Mouse (Mus musculus) MEL-GATA-1-ER (cell line): ENCODE data around the gene Psma6.
"Not testable (repeated sequence)": the region's sequence is repeated elsewhere in the genome, so short reads cannot be mapped to it uniquely, and the experiment has no call there.

Source experiments
- DNase-seq: peaks from one replicate; pipeline ENCODE4 v3.0.0-alpha.2; 2012; ENCODE audit warnings: low read depth; ENCODE audit errors: extremely low read depth

The Psma6 gene

DNA sequence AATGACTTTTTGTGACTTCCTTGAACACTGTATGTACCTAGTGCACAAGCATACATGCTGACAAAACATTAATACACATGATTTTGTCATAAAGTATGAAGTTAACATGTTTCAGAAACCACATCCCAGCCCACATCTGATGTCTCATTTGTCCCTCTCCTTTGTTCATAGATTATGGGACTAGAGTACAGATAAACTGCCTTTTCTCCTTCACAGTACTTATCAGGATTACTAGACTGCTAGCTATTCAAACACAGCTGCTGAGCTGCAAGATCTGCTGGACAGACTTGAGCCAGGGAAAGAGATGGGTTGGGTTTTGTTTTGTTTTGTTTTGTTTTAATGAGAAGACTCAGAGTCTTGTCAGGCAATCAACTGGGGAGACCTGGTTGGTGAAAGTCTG, 8.1 kb downstream of the Psma6 start:
- no peak for DNase-seq

DNA sequence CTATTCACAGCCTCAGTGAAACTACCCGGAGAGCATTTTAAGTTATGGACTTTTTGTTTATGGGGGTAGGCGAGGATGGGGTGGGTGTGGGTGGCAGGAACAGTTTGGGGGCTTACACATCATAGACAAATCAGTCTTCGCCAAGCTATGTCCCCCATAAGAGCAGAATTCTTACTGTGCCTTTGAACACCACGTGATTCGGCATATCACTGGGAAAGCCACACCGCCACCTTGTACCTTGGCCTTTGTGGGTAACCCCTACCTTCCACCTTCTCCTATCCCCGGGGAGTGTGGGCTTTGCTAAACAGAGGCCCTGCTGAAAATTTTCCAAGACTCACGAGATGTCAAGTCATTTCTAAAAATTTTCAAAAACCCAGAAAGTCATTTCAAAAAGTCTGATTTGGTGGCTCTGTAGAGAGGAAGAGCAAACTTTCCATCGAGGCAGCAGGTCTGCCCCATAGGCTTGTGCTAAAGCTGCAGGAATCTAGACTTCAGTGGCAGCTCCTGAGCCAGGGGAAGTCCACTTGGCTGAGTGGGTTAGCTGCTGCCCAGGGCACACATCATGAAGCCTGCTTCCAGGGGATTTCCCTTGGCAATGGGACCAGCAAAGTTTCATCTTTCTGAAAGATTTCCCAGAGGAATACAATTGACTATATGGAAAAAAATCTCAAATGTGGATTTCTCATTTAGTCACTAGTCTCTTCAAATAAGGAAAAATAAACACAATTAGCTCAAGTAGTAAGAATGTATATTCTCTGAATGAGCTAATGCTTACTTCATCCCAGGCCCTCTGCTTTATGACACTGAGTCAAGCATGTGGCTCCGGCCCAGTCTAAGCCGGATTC, 8.9 kb downstream of the Psma6 start:
- DNase-seq, result no peak

DNA sequence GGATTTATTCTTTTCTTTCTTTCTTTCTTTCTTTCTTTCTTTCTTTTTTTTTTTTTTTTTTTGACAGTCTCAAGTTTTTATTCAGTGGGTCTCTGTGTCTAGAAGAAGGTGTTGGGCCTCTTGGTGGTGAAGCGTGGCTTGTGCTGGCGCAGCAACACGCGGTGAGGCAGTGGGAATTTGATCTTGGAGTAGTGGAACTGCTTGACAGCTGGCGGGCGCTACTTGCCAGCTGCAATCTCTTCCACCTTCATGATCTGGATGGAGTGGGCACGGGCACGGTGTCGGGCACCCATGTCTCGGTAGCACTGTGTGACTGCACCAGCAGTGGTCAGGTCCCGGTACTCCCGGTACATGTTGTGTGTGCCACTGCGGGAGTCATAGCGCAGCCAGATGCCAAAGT, 11.6 kb downstream of the Psma6 start:
- DNase-seq, result not testable (repeated sequence)

DNA sequence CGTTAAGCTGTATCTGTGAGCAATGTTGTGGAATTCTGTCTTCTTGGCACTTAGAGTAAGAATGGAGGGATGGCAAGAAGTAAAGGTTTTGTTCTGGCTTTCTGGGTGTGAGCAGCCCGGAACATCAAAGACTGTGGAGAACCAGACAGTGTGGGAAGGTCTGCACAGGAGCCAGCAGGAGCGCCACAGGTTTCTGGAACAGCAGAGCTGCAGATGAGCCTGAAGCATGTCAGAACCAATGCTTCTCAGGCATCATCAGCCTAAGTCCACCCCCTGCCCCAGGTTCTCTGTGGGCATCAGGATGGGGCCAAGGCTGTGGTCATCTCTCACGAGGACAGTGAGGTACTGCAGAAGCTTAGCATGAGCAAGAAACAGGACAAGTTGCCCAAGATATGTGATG, 12.5 kb downstream of the Psma6 start:
- no peak for DNase-seq

DNA sequence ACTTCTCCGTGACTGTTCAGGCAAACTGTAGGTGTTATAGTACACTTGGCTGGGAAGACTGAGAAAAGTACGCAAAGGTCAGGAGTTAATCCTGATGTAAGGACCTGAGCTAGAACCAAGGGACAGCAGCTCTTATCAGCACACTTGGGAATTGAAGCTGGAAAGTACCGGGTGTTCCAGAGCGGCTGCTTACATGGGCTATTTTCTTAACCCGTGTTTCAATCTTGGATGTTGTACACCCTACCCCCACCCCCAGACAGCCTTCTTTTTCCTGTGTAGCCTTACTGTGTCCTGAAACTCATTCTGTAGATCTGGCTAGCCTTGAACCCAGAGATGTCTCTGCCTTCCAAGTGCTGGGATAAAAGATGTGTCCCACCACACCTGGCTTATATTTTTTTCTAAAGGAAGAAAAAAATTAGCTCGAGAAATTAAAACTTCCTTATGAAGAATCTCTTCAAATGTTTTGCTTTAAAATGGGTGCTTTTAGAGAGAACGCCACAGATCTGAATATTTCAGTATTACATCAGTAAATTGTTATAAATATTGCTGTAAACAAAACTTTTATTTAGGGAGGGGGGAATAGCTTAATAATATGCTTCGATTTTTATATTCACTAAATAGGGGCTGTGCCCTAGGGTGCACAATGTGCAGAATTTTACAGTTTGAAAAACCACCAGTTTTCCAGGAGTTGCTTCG, 13.7 kb downstream of the Psma6 start:
- no peak for DNase-seq

DNA sequence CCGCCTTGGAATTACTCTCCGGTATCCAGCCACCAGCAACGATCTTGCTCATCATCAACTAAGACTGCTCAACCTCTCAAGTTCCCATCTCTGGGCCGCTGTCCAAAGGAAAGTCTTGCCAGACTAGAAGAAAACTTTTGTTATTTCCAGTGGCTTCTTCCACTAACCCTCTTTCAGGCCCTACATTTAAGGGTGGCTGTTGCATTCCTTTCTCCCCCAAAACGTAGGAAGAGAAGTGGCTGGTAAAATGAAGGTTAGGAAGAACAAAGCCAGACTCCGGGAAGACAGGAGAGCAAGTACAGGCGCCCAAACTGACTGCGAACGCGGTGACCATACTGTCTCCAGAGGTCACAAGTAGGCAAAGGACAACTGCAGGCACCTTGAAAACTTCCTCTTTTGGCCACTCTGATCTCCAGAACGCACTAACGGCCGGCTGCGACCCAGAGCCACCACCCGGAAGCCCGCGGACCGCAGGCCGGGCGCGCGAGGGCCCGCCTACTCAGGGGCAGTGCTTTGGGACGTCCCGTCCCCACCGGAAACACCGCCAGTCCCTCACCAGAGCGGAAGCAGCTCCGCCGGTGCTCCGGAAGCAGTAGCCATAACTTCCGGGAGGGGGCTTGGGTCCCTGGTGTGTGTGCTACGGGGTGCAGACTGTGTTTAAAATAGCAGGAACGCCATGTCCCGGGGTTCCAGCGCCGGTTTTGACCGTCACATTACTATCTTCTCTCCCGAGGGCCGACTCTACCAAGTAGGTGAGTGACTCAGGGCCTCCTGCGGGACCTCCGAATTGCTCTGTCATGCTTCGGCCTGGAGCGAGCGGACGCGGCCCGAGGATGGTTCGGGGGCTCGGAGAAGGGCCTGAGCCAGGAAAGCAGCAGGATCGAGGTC, 14.5 kb downstream of the Psma6 start:
- peak; percentile 86 for DNase-seq

DNA sequence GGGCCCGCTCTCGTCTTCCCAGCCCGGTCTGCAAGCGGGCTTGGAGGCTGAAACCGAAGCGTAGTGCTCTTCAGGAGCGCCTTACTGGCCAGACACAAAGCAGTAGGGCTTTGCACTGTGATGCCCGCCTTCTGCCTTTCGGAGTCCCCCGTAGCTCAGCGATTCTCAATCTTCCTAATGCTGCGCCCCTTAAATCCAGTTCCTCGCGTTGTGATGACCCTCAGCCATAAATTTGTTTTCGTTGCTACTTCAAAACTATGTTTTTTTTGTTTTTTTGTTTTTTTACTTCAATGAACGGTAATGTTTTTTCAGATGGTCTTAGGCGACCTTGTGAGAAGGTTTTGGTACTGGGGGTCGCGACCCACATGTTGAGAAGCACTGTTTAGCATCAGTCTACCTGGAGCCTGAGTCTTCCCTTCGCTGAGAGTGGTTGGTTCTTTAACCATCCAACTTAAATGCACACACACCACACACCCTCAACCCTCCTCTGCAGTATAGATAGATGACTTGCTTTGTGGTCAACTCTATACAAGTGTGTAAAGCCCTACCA, 15.2 kb downstream of the Psma6 start:
- no peak for DNase-seq

DNA sequence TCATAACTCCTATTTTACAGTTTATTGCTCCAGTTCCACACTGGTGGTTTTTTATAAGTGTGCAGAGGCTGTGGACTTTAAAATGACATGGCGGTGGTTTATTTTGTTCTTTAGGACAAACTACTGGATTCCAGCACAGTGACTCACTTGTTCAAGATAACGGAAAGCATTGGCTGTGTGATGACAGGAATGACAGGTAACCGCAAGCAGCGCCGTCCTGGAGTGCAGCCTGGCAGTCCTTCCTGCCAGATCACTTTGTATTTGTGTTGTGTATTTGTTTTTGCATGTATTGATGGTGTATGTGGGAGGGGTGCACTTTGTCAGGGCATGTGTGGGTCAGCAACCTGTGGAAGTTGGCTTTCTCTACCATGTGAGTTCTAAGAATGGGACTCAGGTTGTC, 23.9 kb downstream of the Psma6 start:
- no peak for DNase-seq

DNA sequence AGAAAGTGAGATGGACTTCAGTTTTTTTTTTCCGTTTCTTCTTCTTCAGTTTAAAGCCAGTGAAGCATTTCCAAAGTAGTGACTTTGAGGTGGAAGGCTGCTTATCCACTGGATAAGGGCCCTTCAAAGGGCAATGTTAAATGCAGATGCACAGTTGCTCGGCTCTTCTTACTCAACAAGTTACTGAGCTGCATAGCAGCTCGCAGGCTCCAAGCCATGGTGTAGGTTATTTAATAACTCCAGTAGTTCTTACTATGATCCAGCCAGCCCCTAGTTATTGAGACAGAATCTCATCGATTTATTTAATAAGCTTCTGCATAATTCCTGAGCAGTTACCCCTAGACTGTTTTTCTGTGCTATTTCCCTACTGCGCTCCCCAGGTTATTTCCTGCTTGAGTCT, 31.2 kb downstream of the Psma6 start:
- no peak for DNase-seq

DNA sequence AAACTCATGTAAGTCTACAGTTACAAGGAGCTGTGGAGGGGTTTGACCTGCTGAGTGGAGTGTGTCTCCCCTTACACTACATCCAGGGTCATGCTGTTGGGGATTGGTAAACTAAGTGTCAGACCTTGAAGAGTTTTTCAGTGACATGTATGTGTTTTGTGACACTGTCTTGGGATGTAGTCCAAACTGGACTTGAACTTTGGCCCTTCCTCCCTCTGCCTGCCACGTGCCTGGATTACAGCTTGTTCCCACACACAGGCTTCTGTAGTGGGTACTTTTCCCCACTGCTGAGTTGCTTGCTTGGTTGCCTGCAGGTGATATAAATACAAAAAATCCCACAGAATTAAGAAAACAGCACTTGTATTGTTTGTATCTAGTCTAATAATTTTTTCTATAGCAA, 31.7 kb downstream of the Psma6 start:
- DNase-seq, result no peak

DNA sequence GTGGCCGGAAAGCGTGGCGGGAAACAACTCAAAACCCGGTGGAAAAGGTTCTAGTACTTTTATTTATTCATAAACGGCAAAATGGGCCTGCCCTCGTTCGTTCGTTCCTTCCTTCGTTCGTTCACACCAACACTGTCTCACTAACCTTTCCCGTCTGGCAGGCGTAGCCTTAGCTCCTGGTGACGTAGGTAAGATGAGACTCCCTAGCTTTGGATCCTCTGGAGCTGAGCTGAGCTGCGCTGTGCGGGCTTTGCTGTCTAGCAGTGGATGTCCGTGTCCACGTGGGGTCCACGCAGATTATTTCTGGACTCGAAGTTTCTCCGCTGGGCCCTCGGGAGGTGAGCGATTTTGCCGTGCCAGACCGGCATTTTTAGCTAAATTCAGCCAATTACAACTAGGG, 36.2 kb downstream of the Psma6 start:
- no peak for DNase-seq

DNA sequence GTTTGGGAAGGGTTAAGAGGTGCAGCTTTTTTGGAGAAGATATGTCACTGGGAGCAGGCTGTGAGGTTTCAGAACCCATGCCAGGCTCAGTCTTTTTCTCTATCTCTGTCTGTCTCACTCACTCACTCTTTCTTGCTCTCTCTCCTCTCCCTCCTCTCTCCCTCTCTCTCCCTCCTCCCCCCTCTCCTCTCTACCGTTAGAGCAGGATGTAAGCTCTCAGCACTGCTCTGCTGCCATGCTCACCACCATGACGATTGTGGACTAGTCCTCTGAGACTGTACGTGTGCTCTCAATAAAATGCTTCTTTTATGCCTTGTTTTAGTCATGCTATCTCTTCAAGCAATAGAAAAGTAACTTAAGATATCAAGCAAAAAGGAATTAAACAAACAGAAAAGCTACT, 38.0 kb downstream of the Psma6 start:
- no peak for DNase-seq

DNA sequence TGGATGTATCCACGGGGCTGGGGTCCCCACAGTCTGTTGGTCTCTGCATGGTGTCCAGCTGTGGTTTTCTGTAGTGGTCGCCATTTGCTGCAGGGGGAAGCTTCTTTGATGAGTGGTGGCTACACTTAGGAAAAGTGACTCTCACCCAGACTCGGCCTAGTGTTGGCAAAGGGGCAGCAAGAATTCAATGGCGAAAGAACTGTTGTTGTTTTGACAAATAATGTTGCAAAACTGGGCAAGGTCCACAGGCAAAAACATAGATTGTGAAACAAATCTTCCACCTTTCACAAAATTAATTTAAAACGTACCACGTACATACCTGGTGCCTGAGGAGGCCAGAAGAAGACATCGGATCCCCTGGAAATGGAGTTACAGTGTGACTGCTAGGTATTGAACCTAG, 42.3 kb downstream of the Psma6 start:
- DNase-seq, result no peak

DNA sequence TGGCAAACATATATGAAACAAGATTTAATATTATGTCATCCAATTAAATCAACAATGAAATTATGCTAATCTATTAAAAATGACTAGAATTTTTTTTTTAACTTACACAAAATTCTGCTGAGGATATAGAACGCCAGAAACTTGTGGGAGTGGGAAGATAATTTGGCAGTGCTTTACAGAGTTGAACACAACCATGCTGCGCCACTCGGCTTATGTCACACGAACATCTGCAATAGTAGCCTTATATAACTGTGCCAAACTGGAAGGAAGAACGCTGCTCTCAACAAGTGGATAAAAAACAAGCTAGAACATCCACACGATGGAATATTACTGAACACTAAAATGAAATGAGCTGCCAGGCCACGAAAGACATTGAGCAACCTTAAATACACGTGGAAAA, 45.2 kb downstream of the Psma6 start:
- DNase-seq, result no peak

DNA sequence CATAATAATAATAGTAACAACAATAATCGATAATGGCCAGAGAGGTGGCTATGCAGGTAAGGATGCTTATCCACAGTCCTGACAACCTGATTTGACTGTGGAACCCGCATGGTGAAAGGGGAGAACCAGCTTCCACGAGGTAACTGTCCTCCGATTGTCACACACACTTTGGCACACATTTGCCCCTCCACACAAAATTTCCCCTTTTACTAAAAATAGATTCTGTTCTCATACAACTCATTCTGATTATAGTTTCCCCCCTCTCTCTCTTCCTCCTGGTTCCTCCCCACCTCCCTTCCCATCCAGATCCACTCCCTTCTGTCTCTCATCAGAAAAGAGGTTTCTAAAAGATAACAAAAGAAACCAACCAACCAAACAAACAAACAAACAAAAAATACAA, 45.9 kb downstream of the Psma6 start:
- no peak for DNase-seq

DNA sequence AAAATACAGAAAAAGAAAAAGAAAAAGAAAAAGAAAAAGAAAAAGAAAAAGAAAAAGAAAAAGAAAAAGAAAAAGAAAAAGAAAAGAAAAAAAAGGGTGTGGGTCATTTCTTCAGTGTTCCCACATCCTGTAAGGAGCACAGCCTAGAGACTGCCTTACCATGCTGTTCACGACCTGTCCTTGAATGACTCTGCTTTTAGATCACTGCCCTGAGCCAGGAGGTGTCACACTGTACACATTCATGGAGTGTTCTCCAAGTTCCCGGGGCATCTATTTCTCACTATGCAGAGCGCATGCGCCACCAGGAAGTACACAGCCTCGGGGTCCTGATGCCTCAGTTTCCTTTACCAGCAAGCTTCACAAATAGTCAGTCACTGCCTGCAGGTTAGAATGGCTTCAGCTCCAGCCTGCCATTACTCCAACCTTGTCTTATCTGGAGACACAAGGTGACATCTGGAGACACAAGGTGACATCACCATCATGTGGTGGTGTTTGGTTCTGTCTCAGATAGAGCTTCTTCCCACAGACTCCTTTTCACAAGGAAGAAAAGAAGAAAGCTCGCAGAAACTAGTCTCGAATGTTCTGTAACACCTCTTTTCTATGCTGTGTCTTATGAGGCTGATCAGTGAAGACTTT, 48.4 kb downstream of the Psma6 start:
- DNase-seq, result no peak

DNA sequence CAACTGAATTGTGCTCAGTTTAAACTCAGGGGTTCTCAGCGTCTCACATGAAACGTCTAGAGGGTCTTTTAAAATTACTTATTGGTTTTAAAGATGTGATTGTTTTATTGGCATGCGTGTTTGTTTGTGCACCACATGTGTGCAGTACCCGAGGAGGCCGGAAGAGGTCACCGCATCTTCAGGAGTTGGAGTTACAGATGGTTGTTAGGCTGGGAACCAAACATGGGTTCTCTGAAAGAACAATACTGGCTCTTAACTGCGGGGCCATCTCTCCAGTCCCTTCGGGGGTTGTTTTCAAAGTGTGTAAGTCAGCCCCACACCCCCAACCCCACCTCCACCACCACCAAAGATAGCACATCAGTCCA, 48.9 kb downstream of the Psma6 start:
- no peak for DNase-seq

DNA sequence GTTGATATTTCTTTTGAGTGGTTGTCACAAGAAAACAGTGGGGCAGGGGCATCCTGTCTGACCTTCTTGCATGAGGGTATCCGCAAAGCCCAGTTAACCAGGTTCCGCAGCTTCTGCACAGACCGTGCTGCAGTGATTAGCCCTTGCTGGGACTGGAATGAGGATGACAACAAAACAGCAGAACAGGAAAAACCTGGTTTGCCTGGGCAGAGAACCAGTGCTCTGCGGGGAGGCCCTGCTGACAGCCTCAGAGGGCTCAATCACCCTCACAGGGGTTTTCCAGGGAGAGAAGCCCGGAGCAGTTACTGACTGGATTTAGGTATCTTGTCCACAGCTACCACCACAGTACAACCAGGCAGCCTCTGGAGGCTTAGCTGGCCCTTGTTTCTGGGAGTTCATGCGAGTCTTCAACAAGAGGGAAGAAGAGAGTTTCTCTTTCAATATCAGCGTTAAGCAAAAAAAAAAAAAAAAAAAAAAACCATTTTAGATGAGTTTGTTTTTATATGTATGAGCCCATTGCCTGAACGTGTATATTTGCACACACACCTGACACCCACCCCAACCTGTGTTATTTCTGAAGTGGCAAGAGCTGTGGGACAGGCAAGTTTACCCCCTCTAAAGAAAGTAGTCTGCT, 49.9 kb downstream of the Psma6 start:
- no peak for DNase-seq

DNA sequence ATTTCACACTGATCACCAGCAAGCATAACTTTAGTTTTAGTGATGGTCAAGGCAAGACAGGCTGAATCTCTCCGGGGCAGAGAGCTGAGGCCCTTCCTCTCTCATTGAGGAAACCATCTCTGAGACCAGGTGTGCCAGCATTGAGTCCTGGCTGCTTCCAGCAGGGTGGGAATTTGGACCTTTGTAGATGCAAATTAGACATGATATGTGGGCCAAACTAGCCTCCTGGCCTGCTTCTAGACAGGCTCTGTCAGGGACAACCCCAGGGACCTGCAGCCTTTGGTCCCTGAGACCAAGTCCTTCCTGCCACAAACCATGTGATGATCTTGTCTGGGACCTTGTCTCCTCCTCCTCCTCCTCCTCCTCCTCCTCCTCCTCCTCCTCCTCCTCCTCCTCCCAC, 51.1 kb downstream of the Psma6 start:
- no peak for DNase-seq

DNA sequence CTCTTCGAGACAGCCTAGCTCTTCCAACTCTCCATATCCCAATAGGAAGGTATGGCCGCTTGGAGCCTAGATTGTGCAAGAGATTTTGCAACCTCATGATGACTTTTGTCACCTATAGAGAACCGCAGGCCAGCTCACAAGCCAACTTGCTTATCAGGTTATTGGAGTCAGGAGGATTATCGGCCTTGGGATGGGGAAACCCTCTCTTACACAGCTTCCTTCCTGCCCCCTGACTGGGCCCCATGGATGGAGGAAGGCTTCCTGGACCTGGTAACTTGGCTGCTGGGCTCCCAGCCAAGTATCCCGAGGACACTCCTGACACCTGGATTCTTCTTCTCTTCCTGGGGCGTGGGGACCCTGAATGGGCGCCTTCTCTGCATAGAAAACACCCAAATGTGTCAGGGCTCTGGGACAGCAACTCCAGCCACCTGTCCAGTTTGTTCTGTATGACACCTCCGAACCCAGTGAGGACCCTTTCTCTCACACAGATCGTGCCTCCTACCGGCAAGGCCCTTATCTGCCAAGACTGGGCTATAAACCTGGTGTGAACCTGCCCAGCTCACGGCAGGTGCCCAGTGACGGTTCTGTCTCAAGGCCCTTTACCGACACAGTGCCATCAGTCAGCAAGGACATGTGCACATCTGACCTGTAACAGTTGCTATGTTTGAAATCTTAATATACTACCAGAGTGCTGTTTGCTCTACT, 53.3 kb downstream of the Psma6 start:
- DNase-seq, result no peak
